Mouse (Mus musculus): ENCODE results near the gene Tubb1.

Gene Tubb1

GRCm38 (mm10) chr2:174450353-174450752 is at the start of gene Tubb1:
Tubb1 (plus strand) TSS chr2:174450695.
- DNase-seq (ENCODE audit: low read depth), result no peak

- DNase-seq (ENCODE audit: low read depth), result no peak
These were observed 40.3 kb upstream of the Tubb1 start for GRCm38 (mm10) chr2:174410222-174410621.

GRCm38 (mm10) chr2:174413127-174413526 is 37.4 kb upstream of the Tubb1 start:
- no peak for DNase-seq (ENCODE audit: low read depth)

DNA sequence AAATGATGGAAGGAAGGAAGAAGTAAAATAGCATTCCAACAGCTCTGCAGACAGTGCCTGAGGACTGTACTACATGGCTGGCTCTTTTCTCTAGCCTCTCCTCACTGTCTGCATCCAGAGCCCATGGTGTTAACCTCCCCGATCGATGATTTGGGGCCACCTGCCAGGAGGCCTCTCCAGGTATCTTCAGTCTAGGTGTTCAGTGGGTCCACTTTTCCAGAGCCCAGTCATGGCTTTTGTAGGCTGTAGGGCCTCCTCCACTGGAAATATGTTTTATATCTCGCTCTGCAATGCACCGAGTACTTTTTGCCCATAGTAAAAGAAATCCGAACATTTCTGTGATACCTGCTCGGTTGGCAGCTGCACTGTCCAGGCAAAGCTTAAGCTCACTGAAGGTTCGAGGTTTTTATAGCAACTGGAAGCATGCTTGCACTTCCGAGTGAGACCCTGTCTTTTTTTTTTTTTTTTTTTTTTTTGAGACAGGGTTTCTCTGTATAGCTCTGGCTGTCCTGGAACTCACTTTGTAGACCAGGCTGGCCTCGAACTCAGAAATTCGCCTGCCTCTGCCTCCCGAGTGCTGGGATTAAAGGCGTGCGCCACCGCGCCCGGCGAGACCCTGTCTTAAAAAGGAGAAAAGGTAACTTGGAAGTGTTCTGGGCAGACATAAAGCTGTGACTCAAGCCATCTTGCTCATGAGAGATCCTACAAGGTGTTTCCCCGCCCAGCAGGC is 35.3 kb upstream of the Tubb1 start:
- DNase-seq (ENCODE audit: low read depth), result no peak

- peak; percentile 98 for DNase-seq (ENCODE audit: low read depth)
These were observed 34.7 kb upstream of the Tubb1 start, which contains the start of gene Nelfcd for GRCm38 (mm10) chr2:174415731-174416310. Nelfcd (plus strand) TSS chr2:174415804.

- DNase-seq (ENCODE audit: low read depth), result no peak
These were observed 29.4 kb upstream of the Tubb1 start for GRCm38 (mm10) chr2:174421107-174421506.

- no peak for DNase-seq (ENCODE audit: low read depth)
These were observed 26.0 kb upstream of the Tubb1 start for GRCm38 (mm10) chr2:174424301-174425085.

DNA sequence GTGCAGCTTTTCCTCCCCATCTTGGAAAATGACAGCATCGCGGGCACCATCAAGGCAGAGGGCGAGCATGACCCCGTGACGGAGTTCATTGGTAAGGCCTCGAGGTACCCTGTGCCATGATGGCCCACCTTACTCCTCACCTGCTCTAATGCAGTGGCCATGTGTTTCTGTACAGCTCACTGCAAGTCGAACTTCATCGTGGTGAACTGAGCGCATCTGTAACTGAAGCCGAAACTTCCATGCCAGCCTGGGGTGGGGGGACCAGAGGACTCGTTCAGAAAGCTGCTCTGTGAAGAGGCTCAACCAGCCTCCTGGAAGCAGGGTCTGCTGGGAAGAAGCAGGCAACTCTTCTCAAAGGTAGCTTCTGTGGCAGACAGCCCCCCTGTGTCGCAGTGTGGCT is 23.6 kb upstream of the Tubb1 start:
- no peak for DNase-seq (ENCODE audit: low read depth)

- DNase-seq (ENCODE audit: low read depth), result no peak
These were observed 22.2 kb upstream of the Tubb1 start for GRCm38 (mm10) chr2:174428076-174428835.

GRCm38 (mm10) chr2:174428996-174429591 is 21.4 kb upstream of the Tubb1 start:
- DNase-seq (ENCODE audit: low read depth), result no peak

- DNase-seq (ENCODE audit: low read depth), result no peak
These were observed 15.6 kb upstream of the Tubb1 start for GRCm38 (mm10) chr2:174434943-174435342.

DNA sequence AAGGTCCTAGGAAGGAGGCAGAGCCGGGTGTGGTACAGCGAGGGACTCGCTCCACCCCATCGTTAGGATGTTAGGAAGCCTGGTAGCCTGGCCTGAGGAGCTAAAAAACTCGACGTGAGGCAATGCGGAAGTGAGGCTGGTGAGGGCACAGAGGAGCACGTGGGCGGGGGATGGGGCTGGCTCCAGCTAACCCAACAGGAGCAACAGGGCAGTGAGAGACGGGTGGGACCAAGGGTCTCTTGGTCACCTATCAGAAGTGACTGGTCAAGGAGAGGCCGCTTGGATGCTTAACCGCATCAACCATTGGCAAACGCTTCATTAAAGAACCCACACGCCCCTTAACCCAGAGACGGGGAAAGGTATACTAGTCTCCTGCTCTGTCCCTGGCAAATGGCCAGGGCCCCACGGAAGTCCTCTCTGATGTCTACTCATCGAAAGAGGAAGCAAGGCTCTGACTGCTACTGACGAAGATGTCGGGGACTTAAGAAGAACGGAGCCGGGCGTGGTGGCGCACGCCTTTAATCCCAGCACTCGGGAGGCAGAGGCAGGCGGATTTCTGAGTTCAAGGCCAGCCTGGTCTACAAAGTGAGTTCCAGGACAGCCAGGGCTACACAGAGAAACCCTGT is 14.3 kb upstream of the Tubb1 start:
- DNase-seq (ENCODE audit: low read depth), result no peak

- no peak for DNase-seq (ENCODE audit: low read depth)
These were observed 13.4 kb upstream of the Tubb1 start for GRCm38 (mm10) chr2:174436916-174437696.

DNA sequence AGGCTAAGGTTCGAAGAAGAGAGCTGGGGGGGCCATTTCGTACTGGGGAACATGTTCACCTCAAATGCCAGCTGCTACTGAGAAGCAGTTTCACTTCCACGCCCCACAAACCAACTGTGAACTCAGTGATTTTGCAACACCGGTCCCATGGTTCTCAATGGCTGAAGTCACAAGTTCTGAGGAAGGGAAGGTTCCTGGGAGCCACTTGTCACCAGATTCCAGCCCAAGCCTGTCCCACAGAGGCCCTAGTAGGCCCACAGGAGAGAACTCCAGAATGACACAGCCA is 12.9 kb upstream of the Tubb1 start:
- DNase-seq (ENCODE audit: low read depth), result no peak

DNA sequence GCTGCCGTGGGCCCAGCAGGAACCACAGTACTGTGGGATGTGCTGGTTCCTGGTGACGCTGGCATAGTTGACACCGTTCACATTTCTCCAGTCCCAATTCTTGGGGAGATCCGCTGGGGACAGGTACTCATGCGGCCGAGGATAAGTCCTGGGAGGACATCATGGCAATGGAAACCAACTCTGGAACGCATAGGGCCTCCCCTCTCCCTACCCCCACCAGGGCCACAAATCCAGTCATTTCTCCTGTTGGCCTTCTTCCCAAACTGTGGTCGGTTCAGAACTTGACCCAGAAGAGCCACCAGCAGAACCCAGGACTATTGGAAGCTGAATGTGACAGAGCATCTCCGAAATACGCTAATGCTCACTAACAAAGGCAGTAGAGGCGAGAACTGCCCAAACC is 12.3 kb upstream of the Tubb1 start:
- DNase-seq (ENCODE audit: low read depth), result no peak

DNA sequence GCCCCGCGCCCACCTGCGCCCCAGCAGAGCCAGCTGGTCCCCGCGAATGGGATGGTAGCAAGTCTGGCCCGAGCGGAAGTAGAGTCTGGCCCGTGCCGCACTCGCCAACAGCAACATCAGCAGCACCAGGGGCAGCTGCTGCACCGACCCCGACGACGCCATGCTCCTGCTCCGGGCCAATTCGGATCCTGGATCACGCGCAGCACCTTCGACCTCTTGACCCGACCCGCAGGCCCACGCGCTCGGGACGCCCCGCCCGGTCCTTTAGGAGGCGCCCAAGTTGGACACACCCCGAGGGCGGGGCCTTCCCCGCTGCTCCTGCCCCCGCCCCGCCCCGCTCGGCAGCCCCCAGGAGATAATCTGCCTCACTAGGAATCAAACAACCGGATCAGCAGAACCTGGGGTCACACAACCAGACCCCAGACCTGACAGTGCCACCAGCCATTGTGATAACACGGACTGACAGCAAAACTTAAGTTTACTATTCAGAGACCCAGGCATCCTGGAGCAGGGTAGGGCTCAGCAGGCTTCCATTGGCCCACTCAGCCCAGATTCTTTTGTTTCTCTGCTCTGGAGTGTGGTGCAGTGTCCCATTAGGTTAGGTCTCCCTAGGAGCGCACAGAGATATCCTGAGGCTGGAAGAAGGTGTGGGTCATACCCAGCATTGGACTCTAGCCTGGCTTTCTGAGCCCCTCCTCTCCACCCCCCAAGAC is 11.6 kb upstream of the Tubb1 start, which contains the start of gene Ctsz:
Gene Ctsz, minus strand, starts transcription at position 303 of the 713 bp plus-strand sequence.
- DNase-seq (ENCODE audit: low read depth), result peak; percentile 66

- DNase-seq (ENCODE audit: low read depth), result no peak
These were observed 11.1 kb upstream of the Tubb1 start for GRCm38 (mm10) chr2:174439450-174439838.

GRCm38 (mm10) chr2:174439961-174440360 is 10.5 kb upstream of the Tubb1 start:
- no peak for DNase-seq (ENCODE audit: low read depth)

DNA sequence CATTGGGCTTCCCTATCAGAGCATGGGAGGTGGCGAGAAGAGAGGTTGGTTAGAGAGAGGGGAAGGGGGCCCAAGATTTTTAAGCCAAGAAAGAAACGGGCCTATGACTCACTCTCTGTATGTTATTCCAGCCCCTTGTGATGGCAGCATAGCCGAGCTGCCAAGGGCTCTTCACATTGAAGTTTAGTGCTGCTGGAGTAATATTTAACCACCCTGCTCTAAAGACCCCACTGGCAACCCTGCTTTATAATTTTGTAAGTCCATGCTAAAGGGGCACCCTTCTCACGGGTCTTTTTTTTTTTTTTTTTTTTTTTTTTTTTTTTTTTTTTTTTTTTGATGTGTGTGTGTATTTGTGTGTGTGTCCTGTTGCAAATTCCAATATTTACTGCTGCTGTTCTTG is 8.6 kb upstream of the Tubb1 start:
- no peak for DNase-seq (ENCODE audit: low read depth)

- DNase-seq (ENCODE audit: low read depth), result no peak
These were observed 8.0 kb upstream of the Tubb1 start for GRCm38 (mm10) chr2:174442460-174442859.

Data from c-Kit-positive CD71-positive TER-119-negative erythroid progenitor cells, embryonic 14.5 days (primary cell).